Mouse (Mus musculus): Measurements from ENCODE around the gene Mast4.

DNA sequence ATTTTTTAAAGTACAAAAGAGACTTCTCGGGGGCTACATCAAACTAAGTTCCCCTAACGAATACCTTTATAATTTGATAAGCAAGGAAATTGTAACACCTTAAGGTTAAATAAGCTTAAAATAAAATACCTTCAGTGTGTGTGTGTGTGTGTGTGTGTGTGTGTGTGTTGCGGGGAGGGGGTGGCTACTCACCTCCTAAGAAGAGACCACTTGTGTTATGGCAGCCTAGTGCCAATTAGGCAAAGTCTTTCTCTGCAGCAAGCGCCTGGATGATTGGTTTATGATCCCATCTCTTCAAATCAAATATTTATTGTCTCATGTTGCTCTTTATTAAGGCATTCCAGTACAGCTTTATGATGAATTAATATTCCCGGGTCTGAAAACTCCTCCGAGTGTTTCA is 81.2 kb downstream of the Mast4 start:
- TF ChIP-seq CTCF (IDR thresholded peaks at IDR 0.05; ENCODE audit: borderline replicate concordance, insufficient read depth, low read length) (no peak), POLR2A (IDR thresholded peaks at IDR 0.05; ENCODE audit: low read depth, low read length) (no peak)
